Mouse (Mus musculus) spleen, embryonic (tissue): ENCODE measurements around the gene Znfx1.

ENCODE experiments used
- CTCF ChIA-PET: fragments of 350-600 bp; sonication (Branson Sonifier 250); formaldehyde crosslinking; loops from one replicate; lab custom pipeline; 2022; lab: Charles Lee

Znfx1 gene

GRCm38 (mm10) chr2:167071641-167072601, 9.1 kb upstream of the Znfx1 start:
- CTCF ChIA-PET, result interaction anchor here (0.6 to 1.9 kb wide), 8 partner anchors 24 to 1232 kb away, joined by 3 to 11 read pairs (median 4); no protein-coding TSS in a partner anchor

- CTCF ChIA-PET, result interaction anchor here (0.8 to 1.9 kb wide), 3 partner anchors 148 to 1231 kb away, joined by 3 to 11 read pairs (median 6); no protein-coding TSS in a partner anchor
These were observed 8.4 kb upstream of the Znfx1 start for GRCm38 (mm10) chr2:167071266-167071640.

GRCm38 (mm10) chr2:167070341-167070740, 7.5 kb upstream of the Znfx1 start:
- CTCF ChIA-PET, result interaction anchor here (0.7 kb wide), 1 partner anchor 146 kb away, joined by 3 read pairs; no protein-coding TSS in a partner anchor

GRCm38 (mm10) chr2:167067575-167067974, 4.8 kb upstream of the Znfx1 start:
- CTCF ChIA-PET, result interaction anchor here (0.7 to 0.9 kb wide), 2 partner anchors 137 to 151 kb away, joined by 5 to 11 read pairs; no protein-coding TSS in a partner anchor

- CTCF ChIA-PET, result interaction anchor here (0.7 to 0.9 kb wide), 2 partner anchors 138 to 152 kb away, joined by 5 to 11 read pairs; no protein-coding TSS in a partner anchor
These were observed 4.0 kb upstream of the Znfx1 start for GRCm38 (mm10) chr2:167066528-167067516.

- CTCF ChIA-PET, result no interaction called here
These were observed 3.2 kb upstream of the Znfx1 start for GRCm38 (mm10) chr2:167066031-167066430.

- CTCF ChIA-PET, result interaction anchor here (0.6 kb wide), 2 partner anchors 155 to 352 kb away, joined by 3 read pairs; no protein-coding TSS in a partner anchor
These were observed 1.9 kb upstream of the Znfx1 start for GRCm38 (mm10) chr2:167064601-167065295.

- CTCF ChIA-PET, result interaction anchor here (0.6 kb wide), 2 partner anchors 156 to 353 kb away, joined by 3 read pairs; no protein-coding TSS in a partner anchor
These were observed 1.2 kb upstream of the Znfx1 start for GRCm38 (mm10) chr2:167063906-167064496.

- CTCF ChIA-PET, result no interaction called here
These were observed 311 bp downstream of the Znfx1 start for GRCm38 (mm10) chr2:167062497-167062911.

GRCm38 (mm10) chr2:167061381-167062034, 1.3 kb downstream of the Znfx1 start:
- CTCF ChIA-PET, result no interaction called here

GRCm38 (mm10) chr2:167060761-167061160, 2.1 kb downstream of the Znfx1 start:
- CTCF ChIA-PET, result no interaction called here

GRCm38 (mm10) chr2:167060360-167060759, 2.5 kb downstream of the Znfx1 start:
- CTCF ChIA-PET, result no interaction called here

- CTCF ChIA-PET, result no interaction called here
These were observed 2.9 kb downstream of the Znfx1 start for GRCm38 (mm10) chr2:167059960-167060359.

- CTCF ChIA-PET, result interaction anchor here (0.5 kb wide), 1 partner anchor 129 kb away, joined by 3 read pairs; no protein-coding TSS in a partner anchor
These were observed 3.3 kb downstream of the Znfx1 start for GRCm38 (mm10) chr2:167059536-167059935.

- CTCF ChIA-PET, result interaction anchor here (0.5 kb wide), 1 partner anchor 130 kb away, joined by 3 read pairs; no protein-coding TSS in a partner anchor
These were observed 3.9 kb downstream of the Znfx1 start for GRCm38 (mm10) chr2:167058814-167059387.

- CTCF ChIA-PET, result no interaction called here
These were observed 4.6 kb downstream of the Znfx1 start for GRCm38 (mm10) chr2:167058201-167058600.

- CTCF ChIA-PET, result no interaction called here
These were observed 5.9 kb downstream of the Znfx1 start for GRCm38 (mm10) chr2:167056942-167057323.

- CTCF ChIA-PET, result no interaction called here
These were observed 6.4 kb downstream of the Znfx1 start for GRCm38 (mm10) chr2:167056210-167056941.
